Mouse (Mus musculus): ENCODE data around the gene Erfe.

Erfe gene

GRCm38 (mm10) chr1:91373414-91373835, 7.2 kb downstream of the Erfe start:
- DNase-seq (ENCODE audit: low spot score in 2 of 2), result peak; percentile 16 to 45

GRCm38 (mm10) chr1:91380453-91381090, 14.3 kb downstream of the Erfe start:
- peak; percentile 52 to 62 for DNase-seq (ENCODE audit: low spot score in 2 of 2)

GRCm38 (mm10) chr1:91381091-91381471, 14.9 kb downstream of the Erfe start:
- DNase-seq (ENCODE audit: low spot score in 2 of 2), result no peak

GRCm38 (mm10) chr1:91390369-91390768, 24.1 kb downstream of the Erfe start:
- DNase-seq (ENCODE audit: low spot score in 2 of 2), result no peak

GRCm38 (mm10) chr1:91397927-91398259, 31.7 kb downstream of the Erfe start:
- peak in 1 of 2 experiments; percentile 9 for DNase-seq (ENCODE audit: low spot score in 2 of 2)

GRCm38 (mm10) chr1:91398260-91399062, 32.2 kb downstream of the Erfe start, which contains the start of gene Ilkap:
Gene Ilkap (minus strand): TSS chr1:91398815.
- DNase-seq (ENCODE audit: low spot score in 2 of 2), result peak; percentile 79 to 84

- DNase-seq (ENCODE audit: low spot score in 2 of 2), result no peak
These were observed 38.7 kb downstream of the Erfe start for GRCm38 (mm10) chr1:91404976-91405375.

GRCm38 (mm10) chr1:91405406-91406169, 39.4 kb downstream of the Erfe start:
- no peak for DNase-seq (ENCODE audit: low spot score in 2 of 2)

- DNase-seq (ENCODE audit: low spot score in 2 of 2), result no peak
These were observed 41.6 kb downstream of the Erfe start for GRCm38 (mm10) chr1:91407819-91408218.

GRCm38 (mm10) chr1:91411631-91412285, 45.5 kb downstream of the Erfe start:
- no peak for DNase-seq (ENCODE audit: low spot score in 2 of 2)

GRCm38 (mm10) chr1:91412286-91413029, 46.2 kb downstream of the Erfe start:
- peak; percentile 34 to 43 for DNase-seq (ENCODE audit: low spot score in 2 of 2)

GRCm38 (mm10) chr1:91413030-91413506, 46.8 kb downstream of the Erfe start:
- peak; percentile 97 for DNase-seq (ENCODE audit: low spot score in 2 of 2)

GRCm38 (mm10) chr1:91413536-91413897, 47.3 kb downstream of the Erfe start:
- DNase-seq (ENCODE audit: low spot score in 2 of 2), result no peak

GRCm38 (mm10) chr1:91413898-91414594, 47.8 kb downstream of the Erfe start, which contains the start of gene Hes6:
Gene Hes6 (minus strand): TSS chr1:91414038.
- DNase-seq (ENCODE audit: low spot score in 2 of 2), result peak; percentile 54 to 70

- no peak for DNase-seq (ENCODE audit: low spot score in 2 of 2)
These were observed 48.7 kb downstream of the Erfe start for GRCm38 (mm10) chr1:91414903-91415302.

GRCm38 (mm10) chr1:91415311-91415710, 49.1 kb downstream of the Erfe start:
- no peak for DNase-seq (ENCODE audit: low spot score in 2 of 2)

GRCm38 (mm10) chr1:91417991-91418390, 51.8 kb downstream of the Erfe start:
- DNase-seq (ENCODE audit: low spot score in 2 of 2), result no peak

- DNase-seq (ENCODE audit: low spot score in 2 of 2), result no peak
These were observed 53.8 kb downstream of the Erfe start for GRCm38 (mm10) chr1:91419862-91420600.

- no peak for DNase-seq (ENCODE audit: low spot score in 2 of 2)
These were observed 54.4 kb downstream of the Erfe start for GRCm38 (mm10) chr1:91420601-91421065.

All from spleen, postnatal 36 days (tissue).